Mouse (Mus musculus) left cerebral cortex, postnatal 25 days (tissue): Measurements from ENCODE around the gene Cyb5d1. TPM values are rescaled to one million over a fixed set of nuclear protein-coding genes. Genes with fewer than 3 reads are reported as not detected.

ENCODE experiments used
- DNase-seq, 2 experiments: peaks; one replicate each; pipeline ENCODE4 v3.0.0; 2022; ENCODE audit warnings: low spot score in 2 of 2, mixed read lengths in 1 of 2
- intact Hi-C: fragments of 180-260 bp; cut with DNase I; formaldehyde crosslinking; loops from one replicate; pipeline ENCODE4 v1.15.1; 2025
- total RNA-seq, 2 experiments: library from RNA; stranded (reverse); gene quantifications; 2 replicates each; pipeline ENCODE4 v1.2.3; 2021

Gene Cyb5d1
- total RNA-seq, 2 experiments from 2014 or later: 35.9 to 41.3 TPM

GRCm38 (mm10) chr11:69369215-69369989 lies 26.0 kb downstream of the Cyb5d1 start, which contains the start of gene Chd3:
Chd3 (minus strand) TSS chr11:69369406.
- intact Hi-C loops: loop anchor here (5.0 kb wide), 2 partner anchors 47 to 272 kb away; partner anchors contain the start of genes Cntrob, Per1 and Trappc1
- no peak for DNase-seq

GRCm38 (mm10) chr11:69368356-69369214 lies 26.8 kb downstream of the Cyb5d1 start:
- intact Hi-C loops: loop anchor here (5.0 kb wide), 2 partner anchors 46 to 271 kb away; partner anchors contain the start of genes Cntrob, Per1 and Trappc1
- DNase-seq: peak in 1 of 2 experiments; percentile 34

- no peak for DNase-seq
- intact Hi-C loops: loop anchor here (2.0 to 5.0 kb wide), 3 partner anchors 45 to 270 kb away; partner anchors contain the start of genes Cntrob, Per1 and Trappc1
These were observed 27.6 kb downstream of the Cyb5d1 start for GRCm38 (mm10) chr11:69367616-69368355.

- DNase-seq: peak; percentile 47 to 69
- intact Hi-C loops: loop anchor here (2.0 to 5.0 kb wide), 3 partner anchors 45 to 270 kb away; partner anchors contain the start of genes Cntrob, Per1 and Trappc1
These were observed 28.4 kb downstream of the Cyb5d1 start for GRCm38 (mm10) chr11:69366855-69367615.

- peak; percentile 95 to 99 for DNase-seq
- intact Hi-C loops: loop anchor here (2.0 to 5.0 kb wide), 3 partner anchors 44 to 269 kb away; partner anchors contain the start of genes Cntrob, Per1 and Trappc1
These were observed 29.1 kb downstream of the Cyb5d1 start for GRCm38 (mm10) chr11:69366157-69366854.

GRCm38 (mm10) chr11:69365722-69366121 lies 29.7 kb downstream of the Cyb5d1 start:
- no peak for DNase-seq

GRCm38 (mm10) chr11:69364910-69365309 lies 30.5 kb downstream of the Cyb5d1 start:
- intact Hi-C loops: loop anchor here (5.0 kb wide), 2 partner anchors 43 to 268 kb away; partner anchors contain the start of genes Cntrob, Per1 and Trappc1
- DNase-seq: peak; percentile 84 to 91

More at GRCm38 (mm10) chr11:69365722-69366121, 29.7 kb downstream of the Cyb5d1 start:
- intact Hi-C loops: loop anchor here (2.0 to 5.0 kb wide), 3 partner anchors 43 to 268 kb away; partner anchors contain the start of genes Cntrob, Per1 and Trappc1

GRCm38 (mm10) chr11:69364376-69364775 lies 31.1 kb downstream of the Cyb5d1 start:
- no peak for DNase-seq
- intact Hi-C loops: no loop called here

- intact Hi-C loops: no loop called here
- DNase-seq: no peak
These were observed 33.0 kb downstream of the Cyb5d1 start for GRCm38 (mm10) chr11:69362479-69362878.

GRCm38 (mm10) chr11:69362021-69362420 lies 33.4 kb downstream of the Cyb5d1 start:
- intact Hi-C loops: no loop called here
- DNase-seq: no peak

GRCm38 (mm10) chr11:69357690-69358089 lies 37.7 kb downstream of the Cyb5d1 start:
- DNase-seq: no peak
- intact Hi-C loops: no loop called here

GRCm38 (mm10) chr11:69356544-69356943 lies 38.9 kb downstream of the Cyb5d1 start:
- intact Hi-C loops: no loop called here
- no peak for DNase-seq

- intact Hi-C loops: no loop called here
- no peak for DNase-seq
These were observed 49.0 kb downstream of the Cyb5d1 start for GRCm38 (mm10) chr11:69346441-69346840.

Other genes with a start within 250 kb of the Cyb5d1 start
- gene Alox12b, start 238.6 kb downstream of the Cyb5d1 start, total RNA-seq: 1 to 10 TPM; 3.1 to 6.6 TPM
- 1 to 10 TPM; 3.6 to 5.1 TPM for gene Alox8, start 197.8 kb downstream of the Cyb5d1 start, total RNA-seq
- under 1 TPM; 0.80 to 0.94 TPM for gene Gucy2e, start 158.6 kb downstream of the Cyb5d1 start, total RNA-seq
- 10 to 100 TPM; 14.2 to 18.3 TPM for gene Cntrob, start 71.9 kb downstream of the Cyb5d1 start, total RNA-seq
- 10 to 100 TPM; 59.0 to 60.5 TPM for gene Trappc1, start 71.7 kb downstream of the Cyb5d1 start, total RNA-seq
- gene Kcnab3, start 69.4 kb downstream of the Cyb5d1 start, total RNA-seq: 10 to 100 TPM; 67.1 to 68.0 TPM
- 100 to 1,000 TPM; 141 to 143 TPM for gene Rnf227, start 55.2 kb downstream of the Cyb5d1 start, total RNA-seq
- gene Chd3, start 26.2 kb downstream of the Cyb5d1 start, total RNA-seq: 100 to 1,000 TPM; 449 to 474 TPM
- 100 to 1,000 TPM; 105 to 109 TPM for gene Naa38, start 144 bp downstream of the Cyb5d1 start, total RNA-seq
- gene Tmem88, start 2.6 kb upstream of the Cyb5d1 start, total RNA-seq: 1 to 10 TPM; 3.6 to 3.8 TPM
- 10 to 100 TPM; 23.3 to 25.3 TPM for gene Kdm6b, start 18.0 kb upstream of the Cyb5d1 start, total RNA-seq
- 1 to 10 TPM; 3.0 to 3.6 TPM for gene Dnah2, start 153.5 kb upstream of the Cyb5d1 start, total RNA-seq
- gene Efnb3, start 164.6 kb upstream of the Cyb5d1 start, total RNA-seq: 10 to 100 TPM; 57.5 to 60.4 TPM
- 10 to 100 TPM; 10.1 to 10.4 TPM for gene Wrap53, start 184.6 kb upstream of the Cyb5d1 start, total RNA-seq
- gene Trp53, start 184.7 kb upstream of the Cyb5d1 start, total RNA-seq: 10 to 100 TPM; 18.7 to 21.1 TPM
- 100 to 1,000 TPM; 403 to 438 TPM for gene Atp1b2, start 210.3 kb upstream of the Cyb5d1 start, total RNA-seq
- gene Shbg, start 222.3 kb upstream of the Cyb5d1 start, total RNA-seq: not detected
- 1 to 10 TPM; 7.4 to 7.7 TPM for gene Sat2, start 226.4 kb upstream of the Cyb5d1 start, total RNA-seq
- 100 to 1,000 TPM; 122 to 133 TPM for gene Fxr2, start 237.4 kb upstream of the Cyb5d1 start, total RNA-seq